Mouse (Mus musculus) myocyte (in vitro differentiated cells): ENCODE results near the gene Vps52.

Experiments
- CEBPB ChIP-seq: IDR thresholded peaks from 2 replicates; pipeline ENCODE4 v1.6.1; 2011; ENCODE audit warnings: mild to moderate bottlenecking, moderate library complexity; ENCODE audit not compliant: poor library complexity, insufficient read depth, severe bottlenecking
- E2F4 ChIP-seq: IDR thresholded peaks from one replicate; pipeline ENCODE4 v1.6.1; 2011; ENCODE audit warnings: mild to moderate bottlenecking, control low read depth, moderate library complexity; ENCODE audit not compliant: insufficient read depth
- MAX ChIP-seq: IDR thresholded peaks from one replicate; pipeline ENCODE4 v1.6.1; 2011; ENCODE audit warnings: low read depth, mild to moderate bottlenecking, control low read depth
- MYOD1 ChIP-seq, 3 experiments: IDR thresholded peaks; one replicate each; pipeline ENCODE4 v1.6.1; 2011; ENCODE audit warnings: control low read depth in 2 of 3, low read depth in 2 of 3, mild to moderate bottlenecking in 2 of 3, moderate library complexity in 1 of 3; ENCODE audit not compliant: insufficient read length in 2 of 3, control insufficient read depth in 1 of 3
- MYOG ChIP-seq, 3 experiments: IDR thresholded peaks; one replicate each; pipeline ENCODE4 v1.6.1; 2011; ENCODE audit warnings: control low read depth in 2 of 3, low read depth in 2 of 3, mild to moderate bottlenecking in 2 of 3; ENCODE audit not compliant: insufficient read length in 2 of 3, control insufficient read depth in 1 of 3, insufficient read depth in 1 of 3
- POLR2A ChIP-seq: IDR thresholded peaks from one replicate; pipeline ENCODE4 v1.6.1; 2011; ENCODE audit warnings: low read depth, mild to moderate bottlenecking, control low read depth, moderate library complexity; ENCODE audit not compliant: insufficient read length
- POLR2AphosphoS2 ChIP-seq: IDR thresholded peaks from one replicate; pipeline ENCODE4 v1.6.1; 2011; ENCODE audit warnings: low read depth, control low read depth; ENCODE audit not compliant: insufficient read length
- SRF ChIP-seq: IDR thresholded peaks from one replicate; pipeline ENCODE4 v1.6.1; 2011; ENCODE audit warnings: low read depth; ENCODE audit not compliant: control insufficient read depth, insufficient read length
- TCF12 ChIP-seq: IDR thresholded peaks from one replicate; pipeline ENCODE4 v1.6.1; 2011; ENCODE audit warnings: mild to moderate bottlenecking, control low read depth; ENCODE audit not compliant: poor library complexity, insufficient read depth, severe bottlenecking
- TCF3 ChIP-seq: IDR thresholded peaks from one replicate; pipeline ENCODE4 v1.6.1; 2011; ENCODE audit warnings: low read depth, control low read depth; ENCODE audit not compliant: insufficient read length
- USF1 ChIP-seq: IDR thresholded peaks from one replicate; pipeline ENCODE4 v1.6.1; 2011; ENCODE audit warnings: low read depth, mild to moderate bottlenecking, control low read depth, moderate library complexity

DNA sequence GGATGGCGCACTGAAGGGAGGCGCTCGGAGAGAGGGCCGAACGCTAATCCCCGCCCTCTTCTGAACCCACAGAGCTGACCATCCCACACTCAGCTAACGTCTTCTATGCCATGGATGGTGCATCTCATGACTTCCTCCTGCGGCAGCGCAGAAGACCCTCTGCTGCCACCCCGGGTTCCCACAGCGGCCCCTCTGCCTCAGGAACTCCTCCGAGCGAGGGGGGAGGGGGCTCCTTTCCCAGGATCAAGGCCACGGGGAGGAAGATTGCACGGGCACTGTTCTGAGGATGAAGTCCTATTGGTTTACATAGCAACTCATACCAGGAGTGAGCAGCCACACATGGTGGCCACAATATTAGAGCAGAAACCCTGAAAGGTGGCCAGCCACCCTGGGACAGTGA lies 18.6 kb upstream of the Vps52 start:
- TF ChIP-seq MAX (no peak), POLR2A (no peak), MYOG (IDR thresholded peaks at IDR 0.05; ENCODE audit: control insufficient read depth in 1 of 3, insufficient read depth in 1 of 3, insufficient read length in 2 of 3, low read depth in 2 of 3) (no peak), POLR2AphosphoS2 (no peak), TCF12 (no peak), MYOD1 (IDR thresholded peaks at IDR 0.05; ENCODE audit: control insufficient read depth in 1 of 3, insufficient read length in 2 of 3, low read depth in 2 of 3) (no peak), CEBPB (no peak), TCF3 (no peak), USF1 (no peak), E2F4 (no peak), SRF (no peak)
